Mouse (Mus musculus): ENCODE results near the gene Gm49378. TPM values are rescaled to one million over a fixed set of nuclear protein-coding genes. Genes with fewer than 3 reads are reported as not detected.

Gm49378 gene
- 1 to 10 TPM; 1.6 to 3.3 (median 2.6) TPM for total RNA-seq (2022)

- no peak for DNase-seq (ENCODE audit: low spot score)
Observed at GRCm38 (mm10) chr14:55637795-55638194, at the start of gene Gm49378. Gene Gm49378 (minus strand): TSS chr14:55637895.

GRCm38 (mm10) chr14:55682118-55682493, 44.4 kb upstream of the Gm49378 start:
- DNase-seq (ENCODE audit: low spot score) = no peak

DNA sequence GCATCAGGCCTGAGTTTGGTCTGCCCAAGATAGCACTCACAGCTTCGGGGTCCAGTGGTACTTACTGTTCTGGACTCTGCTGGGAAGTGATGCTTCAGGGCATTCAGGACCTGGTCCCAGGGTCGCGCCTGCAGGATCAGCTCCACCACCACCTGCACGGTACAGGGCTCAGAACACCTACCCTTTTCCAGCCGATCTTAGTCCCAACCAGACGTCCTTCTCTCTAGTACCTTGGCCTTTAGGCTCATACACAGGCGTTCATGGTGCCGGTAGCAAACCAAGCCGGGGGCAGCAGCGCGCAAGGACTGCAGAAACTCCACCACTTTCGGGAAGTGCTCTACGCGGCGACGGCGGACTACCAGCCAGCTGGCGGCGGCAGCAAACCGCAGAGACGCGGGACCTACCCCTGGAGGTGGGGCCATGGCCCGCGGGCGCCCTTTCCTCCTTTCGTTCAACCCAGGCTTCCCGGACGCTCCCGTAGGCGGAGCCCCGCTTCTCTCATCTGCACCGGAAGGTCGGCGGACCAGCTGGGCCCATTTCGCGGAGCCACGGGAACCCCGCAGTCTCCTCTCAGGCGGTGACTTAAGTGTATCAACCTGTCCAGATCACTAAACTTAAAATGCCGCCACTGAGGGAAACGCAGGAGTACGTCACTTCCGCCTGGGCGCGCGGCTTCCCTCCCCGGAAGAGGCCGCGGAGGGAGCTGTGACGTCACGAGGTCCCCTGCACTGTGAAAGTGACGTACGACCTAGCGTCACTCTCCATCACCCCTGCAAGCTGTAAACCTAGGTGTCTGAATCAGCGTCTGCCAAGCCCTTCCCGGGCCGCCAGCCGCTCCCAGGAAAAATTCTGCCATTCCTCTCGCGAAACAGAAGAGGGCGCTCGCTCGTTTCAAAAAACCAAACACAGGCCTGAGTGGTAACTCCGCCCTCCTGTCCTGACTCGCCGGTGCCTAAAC, 43.7 kb upstream of the Gm49378 start, which contains the start of gene Tinf2:
TSS of gene Tinf2 (minus strand) at position 661 of the 958 bp plus-strand sequence.
- peak; percentile 91 for DNase-seq (ENCODE audit: low spot score)

- no peak for DNase-seq (ENCODE audit: low spot score)
Observed at GRCm38 (mm10) chr14:55677615-55678014, 39.9 kb upstream of the Gm49378 start.

- no peak for DNase-seq (ENCODE audit: low spot score)
Observed at GRCm38 (mm10) chr14:55672741-55673060, 35.0 kb upstream of the Gm49378 start.

- DNase-seq (ENCODE audit: low spot score) = peak; percentile 93
Observed at GRCm38 (mm10) chr14:55671833-55672740, 34.4 kb upstream of the Gm49378 start, which contains the start of the genes Gmpr2 and Nedd8. Gene Gmpr2 (plus strand): TSS chr14:55671941. Gene Nedd8 (minus strand): TSS chr14:55672124.

GRCm38 (mm10) chr14:55671486-55671832, 33.8 kb upstream of the Gm49378 start:
- DNase-seq (ENCODE audit: low spot score) = no peak

- DNase-seq (ENCODE audit: low spot score) = no peak
Observed at GRCm38 (mm10) chr14:55660636-55661035, 22.9 kb upstream of the Gm49378 start.

GRCm38 (mm10) chr14:55659960-55660573, 22.4 kb upstream of the Gm49378 start, which contains the start of gene Mdp1:
Gene Mdp1 (minus strand): TSS chr14:55660508.
- peak; percentile 64 for DNase-seq (ENCODE audit: low spot score)

DNA sequence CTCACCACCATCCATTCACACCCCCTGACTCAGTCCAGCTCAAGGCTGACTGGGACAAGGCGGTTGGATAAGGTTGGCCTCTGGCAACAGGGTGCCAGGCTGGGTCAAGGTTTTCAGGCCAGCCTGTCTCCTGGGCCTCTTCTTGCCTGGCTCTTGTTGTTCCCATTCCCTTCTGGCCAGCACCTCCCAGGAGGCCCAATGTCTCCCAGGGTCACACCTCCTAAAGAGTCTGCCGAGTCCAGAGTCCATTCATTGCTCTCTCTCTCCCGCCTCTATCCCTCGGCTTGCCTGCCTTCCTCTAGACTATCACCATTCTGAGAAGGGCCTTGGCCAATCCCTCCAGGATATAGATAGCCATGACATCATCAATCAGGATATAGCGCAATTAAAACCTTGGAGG, 20.3 kb upstream of the Gm49378 start:
- DNase-seq (ENCODE audit: low spot score) = no peak

- DNase-seq (ENCODE audit: low spot score) = no peak
Observed at GRCm38 (mm10) chr14:55656935-55657334, 19.2 kb upstream of the Gm49378 start.

DNA sequence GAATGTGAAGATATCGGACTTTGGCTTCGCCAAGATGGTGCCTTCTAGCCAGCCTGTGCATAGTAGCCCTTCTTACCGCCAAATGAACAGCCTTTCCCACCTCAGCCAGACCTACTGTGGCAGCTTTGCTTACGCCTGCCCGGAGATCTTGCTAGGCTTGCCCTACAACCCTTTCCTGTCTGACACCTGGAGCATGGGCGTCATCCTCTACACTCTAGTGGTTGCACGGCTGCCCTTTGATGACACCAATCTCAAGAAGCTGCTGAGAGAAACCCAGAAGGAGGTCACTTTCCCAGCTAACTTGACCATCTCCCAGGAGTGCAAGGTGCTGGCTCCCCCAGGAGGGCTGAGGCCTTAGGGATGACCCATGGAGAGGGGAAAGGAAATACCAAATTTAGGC, 13.8 kb upstream of the Gm49378 start:
- no peak for DNase-seq (ENCODE audit: low spot score)

DNA sequence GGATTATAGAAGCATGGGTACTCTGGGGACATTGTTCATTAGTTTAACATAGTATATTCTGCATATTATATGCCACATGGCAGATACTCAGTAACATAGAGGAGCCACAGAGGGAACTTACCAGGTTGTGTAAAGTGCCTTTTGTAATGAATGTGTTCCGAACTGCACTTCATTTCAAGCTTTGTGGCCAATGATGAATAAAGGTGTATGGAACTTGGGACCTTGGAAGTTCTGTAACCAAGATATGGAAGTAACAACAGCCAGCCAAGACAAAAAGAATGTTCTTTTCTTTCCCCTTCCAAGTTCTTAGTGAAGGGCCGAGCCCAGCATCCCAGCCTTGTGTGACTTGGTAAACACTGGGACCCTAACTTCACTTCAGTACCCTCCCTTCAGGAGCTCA, 12.2 kb upstream of the Gm49378 start, which contains the start of gene Tssk4:
TSS of gene Tssk4 (plus strand) at position 301 of the 400 bp plus-strand sequence.
- no peak for DNase-seq (ENCODE audit: low spot score)

- peak; percentile 41 for DNase-seq (ENCODE audit: low spot score)
Observed at GRCm38 (mm10) chr14:55644261-55644888, 6.7 kb upstream of the Gm49378 start.

GRCm38 (mm10) chr14:55643060-55643907, 5.6 kb upstream of the Gm49378 start, which contains the start of gene Tm9sf1:
Gene Tm9sf1 (minus strand): TSS chr14:55643806.
- peak; percentile 86 for DNase-seq (ENCODE audit: low spot score)

DNA sequence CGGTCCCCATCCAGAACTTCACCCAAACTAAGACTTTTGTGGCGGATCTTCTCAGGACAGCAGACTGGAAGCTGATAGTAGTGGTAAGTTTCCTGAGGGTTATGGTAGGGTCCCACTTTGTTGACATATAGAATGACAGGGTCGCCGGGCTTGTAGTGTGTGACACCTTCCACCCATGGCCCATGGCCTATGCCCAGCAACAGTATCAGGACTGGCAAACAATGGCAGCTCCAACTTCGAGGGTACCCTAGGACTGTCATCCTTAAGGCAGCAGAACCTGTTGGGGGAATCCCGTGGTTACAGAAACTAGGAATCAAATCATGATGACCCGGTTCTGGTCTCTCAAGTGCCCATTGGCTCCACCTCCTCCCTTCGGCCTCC, 5.0 kb upstream of the Gm49378 start:
- no peak for DNase-seq (ENCODE audit: low spot score)

GRCm38 (mm10) chr14:55641291-55641690, 3.6 kb upstream of the Gm49378 start:
- DNase-seq (ENCODE audit: low spot score) = no peak

GRCm38 (mm10) chr14:55640816-55641215, 3.1 kb upstream of the Gm49378 start:
- no peak for DNase-seq (ENCODE audit: low spot score)

- peak; percentile 93 for DNase-seq (ENCODE audit: low spot score)
Observed at GRCm38 (mm10) chr14:55635523-55636007, 2.1 kb downstream of the Gm49378 start, which contains the start of gene Ipo4. Gene Ipo4 (minus strand): TSS chr14:55635957.
